Mouse (Mus musculus): ENCODE measurements around the gene Ppp2r5a.

- no peak for TF ChIP-seq POLR2A (IDR thresholded peaks at IDR 0.05; ENCODE audit: borderline replicate concordance, control insufficient read depth, low read depth, low read length)
- no peak for TF ChIP-seq CTCF (IDR thresholded peaks at IDR 0.05; ENCODE audit: control insufficient read depth, insufficient read depth, low read length)
Observed at GRCm38 (mm10) chr1:191384786-191385430, 18.2 kb downstream of the Ppp2r5a start.

All from bone marrow, adult 2 months (tissue).